Mouse (Mus musculus) left cerebral cortex, postnatal 14 days (tissue): Measurements from ENCODE around the gene Hnrnpu. TPM values are rescaled to one million over a fixed set of nuclear protein-coding genes. Genes with fewer than 3 reads are reported as not detected.
"Not testable (repeated sequence)": the region's sequence is repeated elsewhere in the genome, so short reads cannot be mapped to it uniquely, and the experiment has no call there.

Experiments
- DNase-seq, 2 experiments: peaks; one replicate each; pipeline ENCODE4 v3.0.0; 2021 to 2022; ENCODE audit warnings: low spot score in 2 of 2, mixed read lengths in 1 of 2
- intact Hi-C: fragments of 180-260 bp; cut with DNase I; formaldehyde crosslinking; loops from one replicate; pipeline ENCODE4 v1.15.1; 2025
- total RNA-seq, 2 experiments: library from RNA; stranded (reverse); gene quantifications; 2 replicates each; pipeline ENCODE4 v1.2.3; 2021

Hnrnpu gene
- total RNA-seq, 2 experiments from 2014 or later, result 400 to 403 TPM

GRCm38 (mm10) chr1:178344071-178344805, 6.6 kb upstream of the Hnrnpu start:
- DNase-seq, intact Hi-C loops: not testable (repeated sequence)

DNA sequence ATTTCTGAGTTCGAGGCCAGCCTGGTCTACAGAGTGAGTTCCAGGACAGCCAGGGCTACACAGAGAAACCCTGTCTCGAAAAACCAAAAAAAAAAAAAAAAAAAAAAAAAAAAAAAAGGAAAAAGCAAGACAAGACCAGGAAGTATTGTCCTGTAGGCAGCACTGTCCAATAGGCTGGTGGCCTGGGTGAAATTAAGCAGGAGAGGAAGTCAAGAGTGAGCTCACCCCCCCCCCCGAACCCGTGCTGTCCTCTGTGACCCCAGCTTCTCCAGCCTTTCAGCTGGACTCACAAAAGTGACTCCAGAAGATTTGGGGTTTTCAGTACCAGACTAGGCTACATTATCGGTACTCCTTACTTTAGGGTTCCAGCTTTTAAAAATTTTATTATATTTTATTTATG, 5.0 kb upstream of the Hnrnpu start:
- no peak for DNase-seq
- intact Hi-C loops, result no loop called here

- DNase-seq, result no peak
- intact Hi-C loops, result no loop called here
Observed at GRCm38 (mm10) chr1:178342063-178342462, 4.5 kb upstream of the Hnrnpu start.

- intact Hi-C loops, result no loop called here
- no peak for DNase-seq
Observed at GRCm38 (mm10) chr1:178341435-178341834, 3.8 kb upstream of the Hnrnpu start.

GRCm38 (mm10) chr1:178340213-178340612, 2.6 kb upstream of the Hnrnpu start:
- intact Hi-C loops, result no loop called here
- no peak for DNase-seq

GRCm38 (mm10) chr1:178338318-178338641, 683 bp upstream of the Hnrnpu start:
- no peak for DNase-seq
- intact Hi-C loops, result no loop called here

DNA sequence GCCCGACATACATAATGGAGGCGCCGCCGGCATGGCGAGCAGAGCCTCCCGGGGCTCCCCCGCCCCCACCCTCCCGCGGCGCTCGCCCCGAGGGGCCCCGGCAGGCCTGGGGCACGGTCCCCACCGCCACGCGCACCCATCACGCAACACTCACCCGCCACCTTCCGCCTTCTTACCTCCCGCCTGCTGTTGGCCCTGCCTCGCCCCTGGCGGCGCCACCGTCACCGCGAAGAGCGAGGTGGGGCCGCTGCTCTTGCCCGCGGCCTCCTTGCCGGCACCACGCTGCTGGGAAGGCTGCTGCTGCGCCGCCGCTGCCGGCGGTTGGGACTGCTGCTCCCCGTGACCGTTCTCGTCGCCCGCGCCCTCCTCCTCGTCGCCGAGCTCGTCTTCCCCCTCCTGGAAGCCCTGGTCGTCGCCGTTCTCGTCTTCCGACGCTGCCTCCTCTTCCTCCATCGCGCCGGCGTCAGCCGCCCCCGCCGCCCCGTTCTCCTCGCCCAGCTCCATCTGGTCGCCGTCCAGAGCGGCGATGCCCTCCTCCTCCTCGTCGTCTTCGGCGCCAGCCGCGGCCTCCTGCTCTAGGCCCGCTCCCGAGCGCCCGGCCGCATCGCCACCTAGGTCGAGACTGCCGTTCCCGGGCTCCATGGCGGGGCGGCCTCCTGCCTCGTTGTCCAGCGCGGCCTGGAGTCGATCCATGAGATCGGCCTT, 668 bp downstream of the Hnrnpu start:
- peak; percentile 53 for DNase-seq
- intact Hi-C loops, result loop anchor here (1.0 to 2.0 kb wide), 4 partner anchors 18 to 112 kb away; partner anchors contain the start of genes Cox20 and Efcab2

DNA sequence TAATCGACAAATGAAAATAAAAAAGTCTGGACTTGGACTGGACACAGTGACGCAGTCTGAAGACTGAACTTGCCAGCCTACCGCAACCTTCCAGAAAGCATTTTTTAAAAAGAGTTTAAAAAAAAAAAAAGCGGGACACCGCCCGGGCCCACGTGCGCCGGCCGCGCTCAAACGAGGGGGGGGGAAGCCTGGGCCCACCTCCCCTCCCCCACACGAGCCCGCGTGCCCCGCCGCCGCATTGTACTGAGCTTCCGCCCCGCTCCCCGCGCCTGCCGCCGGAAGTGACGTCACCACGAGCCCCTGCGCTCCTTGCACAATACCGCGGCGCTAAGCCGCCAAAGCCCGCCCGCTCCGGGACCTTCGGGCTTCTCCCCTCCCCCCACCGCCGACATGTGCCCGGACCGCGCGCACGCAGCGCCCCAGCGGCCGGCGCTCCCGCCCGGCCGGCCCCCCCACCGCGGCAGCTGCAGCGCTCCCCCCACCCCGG, 1.3 kb downstream of the Hnrnpu start:
- intact Hi-C loops, result loop anchor here (1.0 to 2.0 kb wide), 4 partner anchors 18 to 112 kb away; partner anchors contain the start of genes Cox20 and Efcab2
- peak; percentile 94 for DNase-seq

- no peak for DNase-seq
- intact Hi-C loops, result loop anchor here (1.0 to 2.0 kb wide), 4 partner anchors 17 to 113 kb away; partner anchors contain the start of genes Cox20 and Efcab2
Observed at GRCm38 (mm10) chr1:178335860-178336261, 1.7 kb downstream of the Hnrnpu start.

GRCm38 (mm10) chr1:178329946-178330345, 7.7 kb downstream of the Hnrnpu start:
- no peak for DNase-seq
- intact Hi-C loops, result loop anchor here (5.0 kb wide), 1 partner anchor 1452 kb away; no protein-coding TSS in a partner anchor

DNA sequence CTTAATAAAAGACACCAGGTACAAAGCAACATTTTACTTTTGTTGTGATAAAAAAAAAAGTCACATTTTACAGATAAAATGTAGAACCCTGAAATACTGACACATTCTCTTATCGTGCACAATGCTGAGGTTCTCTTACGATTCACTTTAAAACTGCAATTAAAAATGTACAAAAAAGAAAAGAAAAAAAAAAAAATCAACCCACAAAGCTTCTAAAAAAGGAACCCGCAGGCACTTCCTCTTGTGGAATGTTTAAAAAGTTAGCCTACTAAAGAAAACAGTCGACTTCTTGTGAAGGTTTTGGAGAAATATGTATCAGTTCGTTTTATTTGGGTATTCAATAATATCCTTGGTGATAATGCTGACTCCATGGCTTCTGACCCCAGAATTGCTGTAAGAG, 8.6 kb downstream of the Hnrnpu start:
- intact Hi-C loops, result no loop called here

GRCm38 (mm10) chr1:178326950-178327349, 10.6 kb downstream of the Hnrnpu start:
- intact Hi-C loops, result no loop called here
- DNase-seq, result no peak

More for the DNA sequence above, 8.6 kb downstream of the Hnrnpu start:
- no peak for DNase-seq

DNA sequence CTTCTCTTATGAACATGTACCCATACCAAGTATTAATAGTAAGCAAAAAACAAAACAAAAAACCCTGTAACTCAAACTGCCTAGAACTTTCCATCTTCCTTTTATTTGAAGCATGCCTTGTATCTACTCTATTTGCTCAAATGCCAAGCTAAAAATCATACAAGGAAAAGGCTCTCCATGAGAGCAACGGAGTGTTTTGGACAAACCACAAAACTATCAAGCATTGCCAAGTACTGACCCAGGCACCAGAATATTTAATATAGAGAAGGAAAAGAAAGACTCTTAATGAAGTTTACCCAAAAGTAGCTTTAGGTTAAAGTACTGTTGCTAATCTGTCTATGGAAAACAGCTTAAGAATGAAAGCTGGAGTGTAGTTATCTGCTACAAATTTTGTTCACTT, 11.2 kb downstream of the Hnrnpu start:
- intact Hi-C loops, result no loop called here

DNA sequence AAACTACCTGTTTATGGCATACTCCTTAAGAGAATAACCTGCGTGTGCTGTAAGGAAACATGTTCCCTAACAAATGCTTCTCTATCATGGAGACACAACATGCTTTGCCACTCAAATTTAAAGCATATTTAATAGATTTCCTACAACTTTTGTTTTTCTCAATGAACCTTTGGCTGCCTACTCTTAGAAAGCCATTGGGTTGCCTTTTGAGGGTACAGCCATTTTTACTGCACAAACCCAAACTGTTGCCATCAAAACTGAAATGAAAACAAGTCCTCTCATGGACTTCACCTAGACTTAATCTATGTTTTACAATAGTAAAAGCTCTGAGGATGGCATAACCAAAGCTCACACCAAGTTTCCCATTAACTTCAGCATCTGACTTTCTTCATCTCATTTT, 13.0 kb downstream of the Hnrnpu start:
- intact Hi-C loops, result no loop called here
- DNase-seq, result no peak

More for the DNA sequence above, 11.2 kb downstream of the Hnrnpu start:
- no peak for DNase-seq

DNA sequence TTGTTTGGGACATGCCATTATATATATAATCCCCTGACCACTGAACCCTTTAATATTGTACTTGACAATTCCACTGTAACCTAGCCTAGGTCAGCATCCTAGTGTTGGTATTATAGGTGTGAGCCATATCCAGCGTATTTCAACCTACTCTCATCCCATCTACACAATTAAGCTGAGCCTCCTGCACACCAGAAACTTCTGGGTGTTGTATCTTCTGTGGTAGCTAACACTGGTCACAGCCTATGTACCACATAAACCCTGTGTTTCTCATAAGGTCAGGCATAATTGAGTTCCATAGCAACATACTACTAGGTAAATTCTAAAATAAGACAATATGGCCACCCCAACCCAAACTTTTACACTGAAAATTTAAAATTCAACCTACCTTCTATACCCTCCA, 14.4 kb downstream of the Hnrnpu start:
- no peak for DNase-seq
- intact Hi-C loops, result no loop called here

DNA sequence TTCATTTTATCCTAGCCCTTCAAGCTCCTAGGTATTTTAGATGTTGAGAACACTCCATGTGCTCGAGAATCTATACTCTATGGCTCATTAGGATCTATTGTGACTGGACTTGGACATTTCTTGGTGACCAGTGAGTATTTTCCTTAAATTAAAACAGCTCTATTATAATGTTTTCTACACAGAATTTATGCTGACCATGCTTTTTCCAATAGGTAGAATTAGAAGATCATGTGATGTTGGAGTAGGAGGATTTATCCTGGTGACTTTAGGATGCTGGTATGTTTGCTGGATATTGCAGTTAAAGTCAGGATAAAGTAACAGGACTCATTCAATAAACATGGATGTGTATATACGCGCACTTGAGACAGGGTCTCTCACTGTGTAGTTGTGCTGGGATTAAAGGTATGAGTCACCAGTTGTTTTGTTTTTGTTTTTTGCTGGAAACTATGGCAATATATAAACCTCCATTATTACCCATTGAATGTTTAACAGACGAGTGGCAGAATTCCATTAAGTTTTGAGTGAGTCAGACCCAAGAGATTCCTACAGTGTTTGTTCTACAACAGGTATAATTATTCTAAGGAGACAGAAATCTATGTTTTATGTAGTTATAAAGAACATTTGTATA, 15.8 kb downstream of the Hnrnpu start:
- intact Hi-C loops, result no loop called here

DNA sequence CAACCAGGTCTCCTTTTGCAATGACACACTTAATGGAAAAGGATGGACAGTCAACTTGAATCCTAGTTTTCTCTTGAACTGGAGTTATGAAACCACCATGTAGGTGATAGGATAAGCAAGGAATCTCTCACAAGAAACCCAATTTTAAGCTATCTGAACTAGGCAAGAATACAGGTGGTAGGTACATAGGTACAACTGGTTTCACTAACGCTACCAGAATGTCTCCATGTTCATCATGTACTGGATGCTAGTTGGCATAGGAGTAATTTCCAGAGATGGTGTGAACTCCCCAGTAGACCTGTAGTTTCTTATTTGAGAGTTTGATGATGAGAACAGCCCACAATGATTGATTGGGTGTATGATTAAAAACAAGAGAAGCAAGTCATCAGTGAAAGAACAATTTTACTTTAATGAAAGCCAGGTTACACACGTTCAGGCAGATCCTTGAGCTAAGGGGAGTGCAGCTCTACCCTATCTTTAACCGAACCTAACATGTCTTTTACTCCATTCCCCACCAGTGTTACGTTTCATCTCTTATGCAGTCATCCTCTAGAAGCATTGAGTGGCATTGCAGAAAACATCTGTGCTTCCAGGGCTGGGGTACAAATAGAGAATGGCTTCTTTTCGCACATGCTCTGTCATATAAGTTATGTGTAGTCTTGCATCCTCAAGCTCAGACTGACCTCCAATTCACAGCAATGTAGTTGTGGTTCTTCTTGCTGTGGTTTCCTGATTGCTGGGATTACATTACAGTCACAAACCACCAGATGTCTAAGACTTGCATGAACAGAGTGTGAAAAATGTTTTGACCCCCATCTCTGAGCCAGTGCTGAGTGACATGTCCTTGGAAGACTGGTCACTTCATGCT, 16.6 kb downstream of the Hnrnpu start:
- intact Hi-C loops, result no loop called here
- DNase-seq, result no peak

More for the DNA sequence above, 15.8 kb downstream of the Hnrnpu start:
- no peak for DNase-seq

DNA sequence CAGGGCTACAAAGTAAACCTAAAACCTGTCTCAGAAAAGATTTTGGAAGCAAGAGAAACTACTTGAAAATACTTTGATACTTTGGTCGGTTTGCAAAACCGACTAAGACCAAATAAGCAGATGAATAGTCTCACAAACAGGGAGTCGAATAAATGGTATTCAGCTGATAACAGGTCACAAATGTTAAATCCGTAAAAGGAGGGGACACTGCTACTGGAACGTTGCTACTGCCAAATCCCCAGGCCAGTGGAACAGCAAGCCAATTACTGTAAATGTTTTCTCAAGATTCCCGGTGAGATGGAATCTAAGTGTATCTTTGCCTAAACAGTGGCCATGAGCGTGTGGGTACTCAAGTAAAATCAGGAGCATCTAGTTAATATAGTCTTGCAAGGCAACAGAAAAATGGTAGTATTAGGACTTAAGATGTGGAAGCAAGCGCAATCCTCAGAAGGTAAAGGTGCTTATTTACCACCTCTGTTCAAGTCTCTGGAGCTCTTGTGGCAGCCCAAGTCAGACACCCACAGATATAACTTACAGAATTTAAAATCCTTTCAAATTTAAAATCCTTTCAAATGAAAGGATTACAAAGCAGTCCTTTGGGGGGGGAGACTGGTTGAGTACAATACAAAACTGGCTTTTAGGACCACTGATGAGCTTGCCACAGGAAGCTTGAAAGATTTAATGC, 17.4 kb downstream of the Hnrnpu start:
- DNase-seq, result no peak
- intact Hi-C loops, result no loop called here
